Mouse (Mus musculus) liver, adult 2 months (tissue): ENCODE measurements around the gene Smarcd3.

Experiments used
- CTCF ChIP-seq: fragments of 200-500 bp; IDR thresholded peaks from 2 replicates; pipeline ENCODE4 v1.5.1; 2011; ENCODE audit warnings: low read depth, low read length, control low read depth
- POLR2A ChIP-seq: fragments of 200-500 bp; IDR thresholded peaks from 2 replicates; pipeline ENCODE4 v1.6.1; 2011; ENCODE audit warnings: low read length, control low read depth; ENCODE audit not compliant: insufficient read depth; ENCODE audit errors: extremely low read depth

GRCm38 (mm10) chr5:24618921-24619320 lies 5.3 kb downstream of the Smarcd3 start:
- TF ChIP-seq POLR2A (no peak), CTCF (no peak)
